Mouse (Mus musculus) stomach, embryonic 14.5 days (tissue): Measurements from ENCODE around the gene Usp12. TPM values are rescaled to one million over a fixed set of nuclear protein-coding genes. Genes with fewer than 3 reads are reported as not detected.

Experiments used
- ATAC-seq: fragments of 200-750 bp; cut with Nextera tagmentation; 2 replicates; pipeline ENCODE4 v1.8.0; 2017; ENCODE audit warnings: low read depth, moderate TSS enrichment; ENCODE audit not compliant: insufficient number of reproducible peaks, insufficient read depth, low FRiP score
- H3K27ac ChIP-seq: fragments of 300-500 bp; sonication (generic); 2 replicates; pipeline ENCODE4 v1.5.1; 2014; ENCODE audit warnings: mild to moderate bottlenecking, low read length, moderate library complexity, mixed read lengths
- H3K27me3 ChIP-seq: fragments of 300-500 bp; sonication (generic); 2 replicates; pipeline ENCODE4 v1.6.1; 2014; ENCODE audit warnings: low read length, control low read depth, mixed read lengths; ENCODE audit not compliant: control insufficient read depth, insufficient read depth
- H3K36me3 ChIP-seq: fragments of 300-500 bp; sonication (generic); 2 replicates; pipeline ENCODE4 v1.6.1; 2014; ENCODE audit warnings: mild to moderate bottlenecking, control low read depth, low read length, moderate library complexity, mixed read lengths; ENCODE audit not compliant: control insufficient read depth, insufficient read depth
- H3K4me1 ChIP-seq: fragments of 300-500 bp; sonication (generic); 2 replicates; pipeline ENCODE4 v1.6.1; 2014; ENCODE audit warnings: low read length, control low read depth, mixed read lengths; ENCODE audit not compliant: control insufficient read depth, insufficient read depth
- H3K4me2 ChIP-seq: fragments of 300-500 bp; sonication (generic); replicated peaks from 2 replicates; pipeline ENCODE4 v1.6.1; 2014; ENCODE audit warnings: low read depth, low read length, control low read depth
- H3K4me3 ChIP-seq: fragments of 300-500 bp; sonication (generic); 2 replicates; pipeline ENCODE4 v1.5.1; 2014; ENCODE audit warnings: low read depth, low read length, control low read depth
- H3K9ac ChIP-seq: fragments of 300-500 bp; sonication (generic); replicated peaks from 2 replicates; pipeline ENCODE4 v1.6.1; 2014; ENCODE audit warnings: low read depth, mild to moderate bottlenecking, control low read depth, low read length, moderate library complexity, mixed read lengths
- H3K9me3 ChIP-seq: fragments of 300-500 bp; sonication (generic); 2 replicates; pipeline ENCODE4 v1.6.1; 2016; ENCODE audit warnings: low read depth, low read length, control low read depth; ENCODE audit not compliant: control insufficient read depth
- WGBS: fragments of 180-500 bp; shearing (Covaris S2); extraction: QIAGEN DNeasy Blood & Tissue Kit; methylation state at CpG from one replicate; pipeline ENCODE4 v1.1.7; 2014; 5-methylcytosine and 5-hydroxymethylcytosine counted together
- polyA plus RNA-seq: library from polyadenylated mRNA; unstranded; fragments of >200 nt; fragmentation: Nextera tagmentation; extraction: Ambion mirVana; gene quantifications from 2 replicates; pipeline ENCODE4 v1.2.1, GENCODE M21; 2014

The Usp12 gene
- polyA plus RNA-seq, 1 experiment from 2014 or later, result 12.8 TPM

GRCm38 (mm10) chr5:146709361-146709760 is 85.4 kb downstream of the Usp12 start:
- no peak overlapping the region for H3K4me3 ChIP-seq
- H3K9ac ChIP-seq, result no peak overlapping the region
- no peaks in the 10 kb centered on the region for H3K4me1 ChIP-seq
- no peaks in the 10 kb centered on the region for H3K36me3 ChIP-seq
- no peaks in the 10 kb centered on the region; the same call in 1 of the 2 replicates for H3K9me3 ChIP-seq
- ATAC-seq, result 0 out of 2 replicates have a peak, but pooled peaks have one; percentile 10
- H3K27ac ChIP-seq, result no peak overlapping the region
- H3K27me3 ChIP-seq, result no peaks in the 10 kb centered on the region
- no peak overlapping the region for H3K4me2 ChIP-seq
- 41% methylated on average over 3 of the region's 3 CpGs for WGBS

GRCm38 (mm10) chr5:146705815-146706408 is 88.9 kb downstream of the Usp12 start:
- 10% methylated on average over 12 of the region's 12 CpGs for WGBS
- Histone ChIP-seq H3K4me3 (no peak overlapping the region), H3K4me1 (no peaks in the 10 kb centered on the region), H3K27ac (no peak overlapping the region), H3K27me3 (no peaks in the 10 kb centered on the region), H3K9me3 (no peaks in the 10 kb centered on the region; the same call in 1 of the 2 replicates), H3K36me3 (no peaks in the 10 kb centered on the region), H3K9ac (no peak overlapping the region), H3K4me2 (no peak overlapping the region)
- no peak for ATAC-seq

- Histone ChIP-seq H3K36me3 (no peaks in the 10 kb centered on the region), H3K4me1 (no peaks in the 10 kb centered on the region), H3K27ac (no peak overlapping the region), H3K9me3 (no peaks in the 10 kb centered on the region; the same call in 1 of the 2 replicates), H3K27me3 (no peaks in the 10 kb centered on the region), H3K4me3 (no peak overlapping the region), H3K4me2 (no peak overlapping the region), H3K9ac (no peak overlapping the region)
- ATAC-seq, result no peak
- 55% methylated on average over 6 of the region's 6 CpGs for WGBS
These were observed 89.4 kb downstream of the Usp12 start for GRCm38 (mm10) chr5:146705411-146705810.

GRCm38 (mm10) chr5:146704241-146704640 is 90.6 kb downstream of the Usp12 start:
- no peaks in the 10 kb centered on the region; the same call in 1 of the 2 replicates for H3K9me3 ChIP-seq
- H3K4me3 ChIP-seq, result no peak overlapping the region
- no peaks in the 10 kb centered on the region for H3K36me3 ChIP-seq
- H3K27ac ChIP-seq, result peak overlapping the region; percentile 56; the same call in 1 of the 2 replicates
- H3K4me1 ChIP-seq, result no peaks in the 10 kb centered on the region
- ATAC-seq, result no peak
- H3K4me2 ChIP-seq, result no peak overlapping the region
- WGBS, result 98% methylated on average over 4 of the region's 4 CpGs
- no peak overlapping the region for H3K9ac ChIP-seq
- H3K27me3 ChIP-seq, result no peaks in the 10 kb centered on the region

GRCm38 (mm10) chr5:146703710-146704121 is 91.1 kb downstream of the Usp12 start:
- no peak overlapping the region for H3K4me3 ChIP-seq
- peak overlapping the region; percentile 56; the same call in 1 of the 2 replicates for H3K27ac ChIP-seq
- no peak overlapping the region for H3K9ac ChIP-seq
- no peaks in the 10 kb centered on the region for H3K4me1 ChIP-seq
- no peaks in the 10 kb centered on the region; the same call in 1 of the 2 replicates for H3K9me3 ChIP-seq
- no peaks in the 10 kb centered on the region for H3K27me3 ChIP-seq
- peak; percentile 81 for ATAC-seq
- 41% methylated on average over 8 of the region's 8 CpGs for WGBS
- no peaks in the 10 kb centered on the region for H3K36me3 ChIP-seq
- H3K4me2 ChIP-seq, result no peak overlapping the region

- Histone ChIP-seq H3K36me3 (no peaks in the 10 kb centered on the region), H3K27me3 (no peaks in the 10 kb centered on the region), H3K9me3 (no peaks in the 10 kb centered on the region), H3K27ac (no peak overlapping the region), H3K9ac (no peak overlapping the region), H3K4me1 (no peaks in the 10 kb centered on the region), H3K4me3 (no peak overlapping the region), H3K4me2 (no peak overlapping the region)
- 62% methylated on average over 10 of the region's 10 CpGs for WGBS
- ATAC-seq, result no peak
These were observed 94.7 kb downstream of the Usp12 start for GRCm38 (mm10) chr5:146700099-146700498.

GRCm38 (mm10) chr5:146699433-146700019 is 95.3 kb downstream of the Usp12 start:
- H3K4me2 ChIP-seq, result no peak overlapping the region
- H3K4me1 ChIP-seq, result no peaks in the 10 kb centered on the region
- no peaks in the 10 kb centered on the region for H3K27me3 ChIP-seq
- no peak for ATAC-seq
- H3K4me3 ChIP-seq, result no peak overlapping the region
- no peak overlapping the region for H3K27ac ChIP-seq
- H3K36me3 ChIP-seq, result no peaks in the 10 kb centered on the region
- H3K9me3 ChIP-seq, result no peaks in the 10 kb centered on the region
- 82% methylated on average over 4 of the region's 4 CpGs for WGBS
- H3K9ac ChIP-seq, result no peak overlapping the region

GRCm38 (mm10) chr5:146695543-146695942 is 99.3 kb downstream of the Usp12 start:
- H3K36me3 ChIP-seq, result no peaks in the 10 kb centered on the region
- H3K4me1 ChIP-seq, result peaks cover 9% of the 10 kb centered on the region
- H3K9me3 ChIP-seq, result no peaks in the 10 kb centered on the region
- ATAC-seq, result no peak
- WGBS, result 41% methylated on average over 5 of the region's 5 CpGs
- H3K27me3 ChIP-seq, result no peaks in the 10 kb centered on the region
- H3K4me3 ChIP-seq, result no peak overlapping the region
- H3K27ac ChIP-seq, result no peak overlapping the region
- no peak overlapping the region for H3K4me2 ChIP-seq
- no peak overlapping the region for H3K9ac ChIP-seq
